Mouse (Mus musculus) neural tube, embryonic 15.5 days (tissue): ENCODE data around the gene Rassf6. TPM values are rescaled to one million over a fixed set of nuclear protein-coding genes. Genes with fewer than 3 reads are reported as not detected.

Experiments used
- ATAC-seq: fragments of 200-750 bp; cut with Nextera tagmentation; 2 replicates; pipeline ENCODE4 v1.8.0; 2017; ENCODE audit warnings: mild to moderate bottlenecking, moderate TSS enrichment, moderate library complexity; ENCODE audit not compliant: low FRiP score
- H3K27ac ChIP-seq: fragments of 300-500 bp; sonication (generic); replicated peaks from 2 replicates; pipeline ENCODE4 v1.5.1; 2015; ENCODE audit warnings: mild to moderate bottlenecking, inconsistent platforms
- H3K27me3 ChIP-seq: fragments of 300-500 bp; sonication (generic); replicated peaks from 2 replicates; pipeline ENCODE4 v1.6.1; 2015; ENCODE audit warnings: inconsistent platforms
- H3K36me3 ChIP-seq: fragments of 300-500 bp; sonication (generic); 2 replicates; pipeline ENCODE4 v1.6.1; 2015; ENCODE audit warnings: inconsistent platforms
- H3K4me1 ChIP-seq: fragments of 300-500 bp; sonication (generic); 2 replicates; pipeline ENCODE4 v1.6.1; 2015; ENCODE audit warnings: inconsistent platforms
- H3K4me2 ChIP-seq: fragments of 300-500 bp; sonication (generic); 2 replicates; pipeline ENCODE4 v1.6.1; 2015; ENCODE audit warnings: inconsistent platforms, mild to moderate bottlenecking, moderate library complexity
- H3K4me3 ChIP-seq: fragments of 300-500 bp; sonication (generic); replicated peaks from 2 replicates; pipeline ENCODE4 v1.5.1; 2015; ENCODE audit warnings: mild to moderate bottlenecking, inconsistent platforms
- H3K9ac ChIP-seq: fragments of 300-500 bp; sonication (generic); replicated peaks from 2 replicates; pipeline ENCODE4 v1.6.1; 2015; ENCODE audit warnings: mild to moderate bottlenecking, inconsistent platforms
- H3K9me3 ChIP-seq: fragments of 300-500 bp; sonication (generic); replicated peaks from 2 replicates; pipeline ENCODE4 v1.6.1; 2016; ENCODE audit warnings: inconsistent platforms
- WGBS: fragments of 180-500 bp; shearing (Covaris S2); methylation state at CpG from one replicate; pipeline ENCODE4 v1.1.7; 2015; ENCODE audit warnings: mixed read lengths; 5-methylcytosine and 5-hydroxymethylcytosine counted together
- polyA plus RNA-seq: library from polyadenylated mRNA; unstranded; fragments of >200 nt; fragmentation: Nextera tagmentation; extraction: Ambion mirVana; gene quantifications from 2 replicates; pipeline ENCODE4 v1.2.1, GENCODE M21; 2015

The Rassf6 gene
- polyA plus RNA-seq, 1 experiment from 2014 or later = 3.1 TPM

DNA sequence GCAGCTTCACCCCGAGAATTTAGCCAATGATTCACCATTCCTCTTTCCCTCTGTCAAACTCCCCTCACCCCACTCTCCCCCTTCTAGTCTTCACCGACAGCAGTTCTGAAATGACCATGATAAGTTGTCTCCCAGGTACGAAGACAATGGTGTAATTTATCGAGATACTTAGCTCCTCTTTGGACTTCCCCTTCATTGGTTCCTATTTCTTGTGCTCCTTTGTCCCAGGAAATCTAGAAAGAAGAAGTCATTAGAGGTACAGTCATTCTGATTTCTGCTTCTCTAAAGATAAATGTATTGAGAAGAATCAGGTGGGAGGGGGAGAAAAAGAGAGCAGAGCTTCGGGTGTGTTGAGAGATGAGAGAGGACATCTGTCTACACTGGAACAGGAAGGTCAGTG is 14.3 kb upstream of the Rassf6 start:
- H3K9me3 ChIP-seq = no peaks in the 10 kb centered on the region
- no peak for ATAC-seq
- no peak overlapping the region for H3K4me2 ChIP-seq
- H3K36me3 ChIP-seq = no peaks in the 10 kb centered on the region
- H3K9ac ChIP-seq = no peak overlapping the region
- 79% methylated on average over 5 of the region's 5 CpGs for WGBS
- no peak overlapping the region for H3K4me3 ChIP-seq
- H3K27me3 ChIP-seq = no peaks in the 10 kb centered on the region; the same call in 1 of the 2 replicates
- no peak overlapping the region for H3K27ac ChIP-seq
- H3K4me1 ChIP-seq = no peaks in the 10 kb centered on the region

DNA sequence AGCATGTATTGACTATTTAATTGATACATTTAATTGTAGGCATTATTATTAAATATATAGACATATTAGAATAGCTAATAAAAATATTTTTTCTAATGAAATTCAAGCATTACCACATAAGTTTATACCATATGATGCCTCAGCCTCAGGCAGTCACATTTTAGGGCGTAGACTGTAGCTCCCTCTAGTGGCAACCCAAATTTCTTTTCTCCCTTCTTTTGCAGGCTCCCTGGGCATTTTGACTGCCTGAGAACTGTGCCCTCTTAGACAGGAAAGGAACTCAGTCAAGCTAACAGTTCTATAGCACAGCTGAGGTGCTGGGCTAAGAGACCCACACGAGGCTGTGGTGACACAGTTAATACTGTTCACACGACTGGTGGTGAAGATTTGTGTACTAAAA is 12.3 kb upstream of the Rassf6 start:
- Histone ChIP-seq H3K4me3 (no peak overlapping the region), H3K4me2 (no peak overlapping the region), H3K27me3 (no peaks in the 10 kb centered on the region), H3K36me3 (no peaks in the 10 kb centered on the region), H3K27ac (no peak overlapping the region), H3K4me1 (no peaks in the 10 kb centered on the region), H3K9ac (no peak overlapping the region), H3K9me3 (no peaks in the 10 kb centered on the region)
- ATAC-seq = peak; percentile 87
- WGBS = 9% methylated on average over 3 of the region's 3 CpGs

DNA sequence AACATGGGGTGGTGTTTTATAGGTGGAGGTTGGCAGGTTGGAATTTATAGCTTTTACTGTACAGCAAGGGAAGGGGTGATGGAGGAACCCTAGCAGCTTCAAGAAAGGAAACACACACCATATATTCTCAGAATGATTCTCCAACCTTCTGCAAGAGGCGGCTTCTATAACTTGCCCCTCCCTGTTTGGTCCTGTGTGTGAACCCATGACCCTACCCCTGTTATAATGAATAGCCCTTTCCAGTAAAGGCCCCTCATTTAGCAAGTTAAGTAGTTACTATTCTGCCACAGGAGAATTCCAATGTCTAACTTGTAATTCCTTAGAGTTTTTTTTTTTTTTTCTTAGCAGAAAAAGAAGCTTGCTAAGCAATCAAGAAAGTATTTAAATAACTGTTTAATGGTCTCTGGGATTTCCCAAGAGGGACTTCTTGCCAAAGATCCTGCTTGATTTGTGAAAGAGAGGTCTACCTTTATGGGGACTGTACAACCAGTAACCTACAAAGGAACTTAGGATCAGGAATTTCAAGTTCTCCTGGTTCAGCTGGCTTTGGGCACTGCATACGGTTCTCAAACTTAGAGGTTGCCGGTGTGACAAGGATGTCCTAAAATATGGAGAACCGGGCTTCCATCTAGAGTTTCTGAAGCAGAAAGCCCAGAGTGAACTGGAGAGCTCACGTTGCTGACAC is 10.2 kb upstream of the Rassf6 start:
- H3K9ac ChIP-seq = no peak overlapping the region
- no peaks in the 10 kb centered on the region for H3K36me3 ChIP-seq
- H3K4me1 ChIP-seq = no peaks in the 10 kb centered on the region
- no peaks in the 10 kb centered on the region for H3K27me3 ChIP-seq
- WGBS = 85% methylated on average over 5 of the region's 5 CpGs
- H3K4me3 ChIP-seq = no peak overlapping the region
- no peak overlapping the region for H3K4me2 ChIP-seq
- no peak for ATAC-seq
- H3K9me3 ChIP-seq = no peaks in the 10 kb centered on the region
- no peak overlapping the region for H3K27ac ChIP-seq

DNA sequence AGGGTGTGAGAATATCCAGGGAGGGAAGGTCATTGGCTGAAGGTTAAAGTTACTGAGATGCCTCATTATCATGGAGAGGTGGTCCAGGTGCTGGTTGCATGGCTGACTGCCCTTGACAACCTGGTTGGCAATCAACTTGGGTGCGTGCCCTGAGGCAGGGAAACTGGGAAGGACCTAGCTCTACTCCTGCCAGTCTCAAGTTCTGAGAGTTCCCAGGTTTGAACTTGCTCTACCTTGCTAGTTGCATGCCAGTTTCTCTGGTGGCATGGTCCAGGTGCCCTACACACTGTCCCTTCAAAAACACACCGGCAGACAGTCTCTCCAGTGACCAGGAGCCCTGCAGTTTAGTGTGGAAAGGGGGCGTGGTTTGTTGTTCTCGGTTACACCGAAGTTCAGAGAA is 7.0 kb upstream of the Rassf6 start:
- Histone ChIP-seq H3K36me3 (no peaks in the 10 kb centered on the region), H3K4me2 (no peak overlapping the region), H3K27me3 (no peaks in the 10 kb centered on the region), H3K9ac (no peak overlapping the region), H3K4me3 (no peak overlapping the region), H3K9me3 (no peaks in the 10 kb centered on the region), H3K27ac (no peak overlapping the region), H3K4me1 (no peaks in the 10 kb centered on the region)
- WGBS = 84% methylated on average over 5 of the region's 5 CpGs
- no peak for ATAC-seq

DNA sequence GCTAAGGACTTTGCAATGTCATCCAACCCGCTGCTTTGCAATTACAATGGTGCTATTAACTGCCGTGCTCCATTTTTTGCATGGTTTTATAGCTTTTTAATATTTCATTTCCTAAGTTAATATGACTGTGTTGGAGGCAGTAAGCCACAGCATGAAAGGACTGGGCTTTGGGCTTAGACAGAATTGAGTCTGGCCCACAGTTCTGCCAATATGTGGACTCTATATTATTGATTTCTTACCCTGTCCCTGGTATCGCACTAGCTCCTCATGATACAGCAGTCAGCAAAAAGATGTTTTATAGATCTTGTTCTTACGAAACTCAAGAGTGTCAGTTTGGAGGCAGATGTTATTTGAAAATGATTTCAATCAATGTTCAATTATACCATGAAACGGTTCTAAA is 5.9 kb upstream of the Rassf6 start:
- no peaks in the 10 kb centered on the region for H3K9me3 ChIP-seq
- no peak overlapping the region for H3K4me2 ChIP-seq
- no peak overlapping the region for H3K27ac ChIP-seq
- no peak overlapping the region for H3K9ac ChIP-seq
- peak; percentile 56 for ATAC-seq
- no peaks in the 10 kb centered on the region for H3K4me1 ChIP-seq
- H3K4me3 ChIP-seq = no peak overlapping the region
- no peaks in the 10 kb centered on the region for H3K27me3 ChIP-seq
- H3K36me3 ChIP-seq = no peaks in the 10 kb centered on the region
- WGBS = 67% methylated on average over 5 of the region's 5 CpGs

DNA sequence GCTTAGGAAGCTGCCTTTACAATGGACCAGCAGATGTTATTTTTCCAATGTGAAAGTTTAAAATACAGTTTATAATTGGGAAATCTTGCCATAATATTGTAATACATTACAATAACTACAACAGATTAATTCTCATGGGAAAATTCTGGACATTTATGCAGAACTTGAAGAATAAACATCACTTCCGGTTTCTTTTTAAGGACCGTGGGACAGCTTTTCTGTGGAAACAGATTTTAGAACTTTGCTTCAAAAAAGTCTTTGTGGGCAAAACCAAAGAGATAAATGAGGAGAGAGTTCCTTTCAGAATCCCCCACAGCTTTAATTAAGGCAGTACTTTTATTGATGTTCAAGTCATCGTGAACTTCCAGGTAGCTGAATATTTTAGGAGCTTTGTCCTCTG is 5.1 kb upstream of the Rassf6 start:
- ATAC-seq = no peak
- Histone ChIP-seq H3K27ac (no peak overlapping the region), H3K9ac (no peak overlapping the region), H3K27me3 (no peaks in the 10 kb centered on the region), H3K36me3 (no peaks in the 10 kb centered on the region), H3K4me3 (no peak overlapping the region), H3K4me1 (peaks cover 1% of the 10 kb centered on the region; the same call in 1 of the 2 replicates), H3K4me2 (no peak overlapping the region), H3K9me3 (no peaks in the 10 kb centered on the region)
- 74% methylated on average over 3 of the region's 3 CpGs for WGBS

DNA sequence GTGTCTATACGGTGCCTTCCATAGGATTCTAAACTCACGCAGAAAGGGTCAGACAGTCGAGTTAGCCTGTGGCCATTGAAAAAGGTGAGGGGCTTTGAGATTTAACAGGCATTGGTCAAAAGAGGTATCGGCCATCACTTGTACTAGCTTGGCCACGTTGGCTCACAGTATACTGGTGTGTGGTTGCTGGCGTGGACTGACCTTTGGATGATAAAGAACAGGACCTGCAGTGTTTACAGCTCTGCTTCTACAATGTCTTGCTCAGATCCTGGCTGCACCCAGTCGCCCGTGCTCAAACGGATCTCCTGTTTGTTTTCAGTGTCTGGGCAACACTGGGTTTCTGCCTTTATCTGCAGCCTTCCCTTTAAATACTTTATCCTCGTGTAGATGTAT is 757 bp upstream of the Rassf6 start:
- H3K4me3 ChIP-seq = no peak overlapping the region
- H3K9me3 ChIP-seq = no peaks in the 10 kb centered on the region
- no peak overlapping the region for H3K27ac ChIP-seq
- WGBS = 71% methylated on average over 10 of the region's 10 CpGs
- H3K9ac ChIP-seq = no peak overlapping the region
- no peaks in the 10 kb centered on the region for H3K36me3 ChIP-seq
- no peaks in the 10 kb centered on the region for H3K27me3 ChIP-seq
- peaks cover 8% of the 10 kb centered on the region; the same call in 1 of the 2 replicates for H3K4me1 ChIP-seq
- ATAC-seq = no peak
- H3K4me2 ChIP-seq = peak overlapping the region; percentile 89; the same call in 1 of the 2 replicates

DNA sequence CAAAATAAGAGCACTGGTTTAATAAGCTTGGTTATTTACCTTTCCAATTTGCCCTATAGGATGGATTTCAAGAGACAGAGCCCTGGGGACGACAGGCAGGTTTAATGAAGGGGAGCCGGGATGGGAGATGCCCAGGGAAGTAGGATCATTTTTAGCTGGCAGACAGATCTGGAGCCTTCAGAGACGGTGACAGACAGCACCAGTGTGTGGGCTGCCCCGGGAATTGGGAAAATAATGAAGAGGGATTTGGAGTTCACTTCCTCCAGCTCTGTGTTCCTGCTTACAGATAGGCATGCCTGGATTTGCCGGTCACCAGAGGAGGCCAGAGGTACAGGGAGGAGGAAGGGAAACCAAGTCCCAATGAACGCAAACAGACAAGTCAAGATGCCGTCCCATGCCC is 5.6 kb downstream of the Rassf6 start:
- Histone ChIP-seq H3K9me3 (no peaks in the 10 kb centered on the region), H3K4me3 (no peak overlapping the region), H3K4me2 (no peak overlapping the region), H3K4me1 (no peaks in the 10 kb centered on the region), H3K27me3 (no peaks in the 10 kb centered on the region), H3K36me3 (no peaks in the 10 kb centered on the region), H3K27ac (no peak overlapping the region), H3K9ac (no peak overlapping the region)
- 90% methylated on average over 7 of the region's 7 CpGs for WGBS
- ATAC-seq = no peak

DNA sequence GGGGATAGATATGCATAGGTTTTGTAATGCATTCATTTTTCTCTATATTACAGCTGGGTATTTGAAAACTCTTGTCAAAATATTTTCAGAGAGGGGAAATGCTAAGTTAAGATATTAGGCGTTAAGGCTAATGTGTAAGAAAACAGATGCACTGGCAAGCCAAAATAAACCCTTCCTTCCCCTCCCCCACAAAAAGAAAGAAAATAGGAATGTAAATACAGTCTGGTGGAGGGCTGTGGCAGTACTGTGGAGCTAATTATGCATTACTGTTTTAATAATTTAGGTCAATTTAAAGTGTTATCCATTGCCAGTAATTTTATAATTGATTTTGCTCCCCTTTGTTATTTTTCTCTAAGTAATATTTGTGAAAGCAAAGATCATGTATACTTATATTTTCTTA is 11.9 kb downstream of the Rassf6 start:
- H3K9me3 ChIP-seq = no peaks in the 10 kb centered on the region
- no peak overlapping the region for H3K4me3 ChIP-seq
- 85% methylated on average over 1 of the region's 1 CpGs for WGBS
- H3K36me3 ChIP-seq = no peaks in the 10 kb centered on the region
- H3K4me2 ChIP-seq = no peak overlapping the region
- no peak overlapping the region for H3K9ac ChIP-seq
- no peak overlapping the region for H3K27ac ChIP-seq
- H3K27me3 ChIP-seq = no peaks in the 10 kb centered on the region
- ATAC-seq = no peak
- no peaks in the 10 kb centered on the region for H3K4me1 ChIP-seq

DNA sequence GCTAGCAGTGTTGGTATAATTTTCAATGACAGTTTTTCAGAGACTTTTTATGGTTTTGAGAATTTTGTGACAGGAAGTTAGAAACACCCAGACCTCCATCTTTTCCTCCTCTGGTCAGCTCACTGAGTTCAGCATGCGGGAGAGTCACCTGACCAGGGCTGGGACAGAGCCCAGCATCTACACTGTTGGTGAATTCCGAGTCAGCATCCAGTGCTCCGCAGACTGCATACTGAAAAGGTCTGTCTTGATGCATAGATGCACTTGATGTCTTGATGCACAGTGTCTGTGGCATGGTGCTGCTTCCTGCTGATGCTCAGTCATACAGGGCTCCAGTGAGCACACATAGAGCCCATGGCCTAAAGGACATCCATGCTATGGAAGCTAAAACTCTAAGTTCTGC is 12.4 kb downstream of the Rassf6 start:
- 79% methylated on average over 3 of the region's 3 CpGs for WGBS
- ATAC-seq = no peak; the same call in 1 of the 2 replicates
- no peak overlapping the region for H3K4me2 ChIP-seq

DNA sequence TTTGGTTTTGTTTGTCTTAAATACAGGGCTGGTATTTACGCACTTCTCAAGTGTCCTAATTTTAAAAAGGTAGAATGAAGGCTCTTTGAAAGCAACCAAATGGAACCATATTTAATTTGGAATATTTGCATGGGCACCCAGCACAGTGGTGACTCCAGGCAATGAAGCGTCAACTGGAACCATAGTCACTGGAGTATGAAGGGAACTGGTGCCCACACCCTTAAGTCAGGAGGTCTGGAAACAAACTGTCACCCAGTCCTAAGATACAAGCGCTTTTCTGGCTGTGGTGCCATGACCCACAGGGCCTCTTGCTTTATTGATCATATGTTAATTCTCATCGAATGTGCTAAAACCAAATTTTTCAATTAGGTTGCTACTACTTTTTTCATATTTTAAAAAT is 13.0 kb downstream of the Rassf6 start:
- Histone ChIP-seq H3K4me2 (no peak overlapping the region), H3K4me3 (no peak overlapping the region), H3K9ac (no peak overlapping the region), H3K36me3 (no peaks in the 10 kb centered on the region), H3K27ac (no peak overlapping the region), H3K4me1 (no peaks in the 10 kb centered on the region), H3K9me3 (no peaks in the 10 kb centered on the region), H3K27me3 (no peaks in the 10 kb centered on the region)
- ATAC-seq = no peak
- WGBS = 95% methylated on average over 4 of the region's 4 CpGs

More for the DNA sequence above, 12.4 kb downstream of the Rassf6 start:
- H3K27ac ChIP-seq = no peak overlapping the region
- no peaks in the 10 kb centered on the region for H3K4me1 ChIP-seq
- H3K36me3 ChIP-seq = no peaks in the 10 kb centered on the region
- no peak overlapping the region for H3K9ac ChIP-seq
- no peaks in the 10 kb centered on the region for H3K9me3 ChIP-seq
- H3K4me3 ChIP-seq = no peak overlapping the region
- no peaks in the 10 kb centered on the region for H3K27me3 ChIP-seq

DNA sequence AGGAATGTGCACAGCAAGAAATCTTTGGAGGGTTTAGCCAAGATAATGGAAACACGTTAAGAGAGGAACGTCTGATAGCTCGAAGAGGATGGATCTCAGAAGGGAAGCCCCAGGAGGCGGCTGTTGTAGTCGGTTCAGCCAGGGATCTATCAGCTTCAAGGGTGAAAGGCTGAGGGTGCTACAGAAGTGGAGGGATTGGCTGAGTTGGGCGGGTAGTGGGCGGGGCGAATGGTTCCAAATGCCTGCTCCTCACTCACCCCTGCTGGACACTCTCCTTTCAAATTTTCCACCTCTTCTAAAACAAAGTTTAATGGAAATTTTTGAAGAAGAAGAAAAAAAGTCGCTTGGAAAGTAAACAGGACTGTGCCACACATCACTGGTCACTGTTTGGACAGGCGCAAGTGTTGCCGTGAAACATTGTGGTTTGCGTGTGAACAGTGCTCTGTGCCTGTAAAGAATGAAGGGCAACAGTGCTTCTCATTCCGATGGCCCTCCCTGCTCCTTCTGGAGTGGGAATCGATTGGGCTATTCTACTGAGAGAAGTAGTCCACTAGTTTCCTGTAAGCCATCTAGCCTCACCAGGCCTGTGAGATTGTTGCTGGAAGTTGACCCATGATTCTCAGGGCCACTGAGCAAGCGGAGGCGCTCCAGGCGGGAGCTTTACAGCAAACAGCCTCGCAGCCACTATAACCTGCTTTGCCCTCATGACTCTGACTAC is 15.6 kb downstream of the Rassf6 start:
- Histone ChIP-seq H3K36me3 (no peaks in the 10 kb centered on the region), H3K9me3 (no peaks in the 10 kb centered on the region), H3K27ac (no peak overlapping the region), H3K27me3 (no peaks in the 10 kb centered on the region), H3K9ac (no peak overlapping the region), H3K4me3 (no peak overlapping the region), H3K4me2 (no peak overlapping the region), H3K4me1 (no peaks in the 10 kb centered on the region)
- ATAC-seq = no peak
- 82% methylated on average over 18 of the region's 18 CpGs for WGBS
